Mouse (Mus musculus): ENCODE data around the gene Kmt2d.

- peak; percentile 36 for TF ChIP-seq RAD21 (IDR thresholded peaks at IDR 0.05; ENCODE audit: low read depth, low read length)
- TF ChIP-seq JUND (conservative IDR thresholded peaks at IDR 0.05; ENCODE audit: low read depth, low read length), result no peak
- TF ChIP-seq USF2 (conservative IDR thresholded peaks at IDR 0.05; ENCODE audit: low read depth, low read length), result no peak
- no peak for TF ChIP-seq HCFC1 (IDR thresholded peaks at IDR 0.05; ENCODE audit: low read depth, low read length)
These were observed 33.7 kb upstream of the Kmt2d start for GRCm38 (mm10) chr15:98904692-98905091.
